ENCODE assay signal across 8 mouse cellular contexts in genomic region chr16:38653390-38653871, GRCm38 (mm10). TPM values are rescaled to one million over a fixed set of nuclear protein-coding genes. Genes with fewer than 3 reads are reported as not detected.
DNase-seq lines count a peak whose midpoint lies in the region; ATAC-seq and TF ChIP-seq lines count a peak whose summit lies in the region.

No protein-coding gene starts in this region.

- H3K4me2 ChIP-seq in midbrain, embryonic 16.5 days (ENCODE audit: low read length): no peak overlapping the region

- 35% methylated on average over 10 of the region's 10 CpGs for WGBS in cerebellum, adult 2 months
- WGBS in heart, embryonic 10.5 days: 4% methylated on average over 10 of the region's 10 CpGs
- 50% methylated on average over 10 of the region's 10 CpGs for WGBS in midbrain, embryonic 16.5 days

- TF ChIP-seq RAD21 in MEL (IDR thresholded peaks at IDR 0.05; ENCODE audit: low read depth, low read length): no peak

- no peaks in the 10 kb centered on the region for H3K9me3 ChIP-seq in MEL (replicated peaks; ENCODE audit: insufficient read depth, low read length)
- H3K9me3 ChIP-seq in heart, embryonic 10.5 days: no peaks in the 10 kb centered on the region
- no peaks in the 10 kb centered on the region for H3K9me3 ChIP-seq in midbrain, embryonic 16.5 days (replicated peaks; ENCODE audit: control insufficient read depth, low read length, poor library complexity, severe bottlenecking)

- H3K27me3 ChIP-seq in cerebellum, adult 2 months (ENCODE audit: control insufficient read depth, insufficient read depth, low read length): no peaks in the 10 kb centered on the region
- no peaks in the 10 kb centered on the region; a peak in 2 of 4 replicates for H3K27me3 ChIP-seq in MEL (ENCODE audit: control insufficient read depth in 1 of 2, insufficient read depth in 2 of 2, low read length in 2 of 2)
- no peaks in the 10 kb centered on the region for H3K27me3 ChIP-seq in heart, embryonic 10.5 days (ENCODE audit: insufficient read depth, poor library complexity, severe bottlenecking)
- no peaks in the 10 kb centered on the region for H3K27me3 ChIP-seq in midbrain, embryonic 16.5 days (ENCODE audit: control insufficient read depth, insufficient read depth, low read depth, low read length)

- H3K27ac ChIP-seq in cerebellum, adult 2 months (ENCODE audit: insufficient read depth, low read length): 0 out of 2 replicates have a peak overlapping the region, but pooled peaks have one; percentile 27
- H3K27ac ChIP-seq in MEL (ENCODE audit: control insufficient read depth, low read depth, low read length): no peak overlapping the region
- H3K27ac ChIP-seq in heart, embryonic 10.5 days: peak overlapping the region; percentile 84
- 0 out of 2 replicates have a peak overlapping the region, but pooled peaks have one; percentile 17 for H3K27ac ChIP-seq in midbrain, embryonic 16.5 days (ENCODE audit: low read length)

- H3K9ac ChIP-seq in MEL (ENCODE audit: control insufficient read depth, low read depth, low read length, poor library complexity, severe bottlenecking): no peak overlapping the region
- H3K9ac ChIP-seq in midbrain, embryonic 16.5 days (ENCODE audit: low read depth, low read length): no peak overlapping the region

- H3K79me2 ChIP-seq in MEL (ENCODE audit: control insufficient read depth, insufficient read depth, low read length, poor library complexity): no peaks in the 10 kb centered on the region

- DNase-seq in cerebellum, adult 2 months: no peak
- no peak for DNase-seq in cerebellum, adult 11 months
- peak; percentile 59 for DNase-seq in MEL (ENCODE audit: low read depth, low spot score)
- peak; percentile 85 for DNase-seq in heart, embryonic 10.5 days (ENCODE audit: low spot score)
- DNase-seq in kidney, postnatal 4 days: peak; percentile 26 to 41
- DNase-seq in layer of hippocampus, adult 9-11 months: no peak
- no peak for DNase-seq in cerebellum, postnatal 4 days (ENCODE audit: low spot score in 2 of 2)

- peak; percentile 29 to 64; a peak in 3 of 4 replicates for TF ChIP-seq EP300 in MEL (IDR thresholded peaks at IDR 0.05; ENCODE audit: low read depth in 1 of 2, low read length in 2 of 2)

- H3K4me1 ChIP-seq in cerebellum, adult 2 months (ENCODE audit: control insufficient read depth, insufficient read depth, low read length): no peaks in the 10 kb centered on the region
- peaks cover 0 to 4% of the 10 kb centered on the region in 2 experiments; a peak in 1 of 4 replicates for H3K4me1 ChIP-seq in MEL (ENCODE audit: control insufficient read depth in 1 of 2, insufficient read depth in 2 of 2, low read length in 2 of 2)
- peaks cover 70% of the 10 kb centered on the region for H3K4me1 ChIP-seq in heart, embryonic 10.5 days
- peaks cover 3% of the 10 kb centered on the region; the same call in 1 of the 2 replicates for H3K4me1 ChIP-seq in midbrain, embryonic 16.5 days (ENCODE audit: control insufficient read depth, insufficient read depth, low read length)

- H3K4me3 ChIP-seq in cerebellum, adult 2 months (replicated peaks; ENCODE audit: insufficient read depth, low read depth, low read length): no peak overlapping the region
- no peak overlapping the region for H3K4me3 ChIP-seq in MEL (ENCODE audit: control insufficient read depth in 1 of 2, insufficient read depth in 1 of 2, low read depth in 2 of 2, low read length in 2 of 2)
- H3K4me3 ChIP-seq in heart, embryonic 10.5 days: peak overlapping the region; percentile 42
- no peak overlapping the region for H3K4me3 ChIP-seq in midbrain, embryonic 16.5 days (ENCODE audit: low read depth, low read length)

- no peak for TF ChIP-seq POLR2A in cerebellum, adult 2 months (IDR thresholded peaks at IDR 0.05; ENCODE audit: borderline replicate concordance, insufficient read depth, low read length)
- TF ChIP-seq POLR2A in MEL (IDR thresholded peaks at IDR 0.05; ENCODE audit: control insufficient read depth in 1 of 2, insufficient read depth in 1 of 2, low read depth in 1 of 2, low read length in 2 of 2, poor library complexity in 1 of 2): no peak

- no peaks in the 10 kb centered on the region for H3K36me3 ChIP-seq in MEL (ENCODE audit: control insufficient read depth in 1 of 2, insufficient read depth in 2 of 2, low read length in 2 of 2)
- H3K36me3 ChIP-seq in heart, embryonic 10.5 days: no peaks in the 10 kb centered on the region
- no peaks in the 10 kb centered on the region for H3K36me3 ChIP-seq in midbrain, embryonic 16.5 days (ENCODE audit: control insufficient read depth, insufficient read depth, low read length)

- no peak for ATAC-seq in midbrain, embryonic 16.5 days

- no peak for TF ChIP-seq CTCF in cerebellum, adult 2 months (IDR thresholded peaks at IDR 0.05; ENCODE audit: borderline replicate concordance, insufficient read depth, low read depth, low read length)
- no peak for TF ChIP-seq CTCF in MEL (IDR thresholded peaks at IDR 0.05 in 2 of 3, conservative IDR thresholded peaks at IDR 0.05 in 1 of 3; ENCODE audit: control insufficient read depth in 1 of 3, insufficient read depth in 1 of 3, low read depth in 2 of 3, low read length in 3 of 3, poor library complexity in 1 of 3, severe bottlenecking in 1 of 3)

TF ChIP-seq in MEL, 35 proteins besides CTCF, POLR2A, EP300 and RAD21:
- TF ChIP-seq GATA1 (IDR thresholded peaks at IDR 0.05; ENCODE audit: low read depth, low read length) (0 out of 2 replicates have a peak, but pooled peaks have one; percentile 30), BHLHE40 (IDR thresholded peaks at IDR 0.05; ENCODE audit: borderline replicate concordance, low read depth, low read length) (peak; percentile 36; the same call in 1 of the 2 replicates), CHD1 (IDR thresholded peaks at IDR 0.05; ENCODE audit: low read depth, low read length) (no peak), SMC3 (IDR thresholded peaks at IDR 0.05; ENCODE audit: low read depth, low read length) (no peak), TAL1 (IDR thresholded peaks at IDR 0.05; ENCODE audit: low read length) (0 out of 2 replicates have a peak, but pooled peaks have one; percentile 2), HCFC1 (IDR thresholded peaks at IDR 0.05; ENCODE audit: low read depth, low read length) (no peak), RCOR1 (IDR thresholded peaks at IDR 0.05; ENCODE audit: low read depth, low read length) (peak; percentile 86; the same call in 1 of the 2 replicates), TCF12 (IDR thresholded peaks at IDR 0.05; ENCODE audit: low read depth, low read length) (peak; percentile 34; the same call in 1 of the 2 replicates), MYB (IDR thresholded peaks at IDR 0.05; ENCODE audit: low read depth, low read length) (no peak)

RNA-seq across cellular contexts. Expression of gene Arhgap31, which starts 59.6 kb away (rescaled TPM):
- 17.3 and 17.8 TPM in 2 replicates for polyA plus RNA-seq in cerebellum, adult 2 months (2012; rRNA removed)
- total RNA-seq in MEL (2012; rRNA removed): 0.03 and 0.04 TPM in 2 replicates
- under 1 TPM in 1 of 2 experiments, not detected in 1; 0.01 TPM for polyA plus RNA-seq in MEL (2012; ENCODE audit: insufficient read depth in 1 of 2, insufficient read length in 2 of 2, low read depth in 1 of 2, low replicate concordance in 2 of 2, missing spikeins in 1 of 2)
- 27.7 and 37.4 TPM in 2 replicates for polyA plus RNA-seq in heart, embryonic 10.5 days (2016; fragmentation: Nextera tagmentation; extraction: Ambion mirVana)
- 3.7 and 4.1 TPM in 2 replicates for polyA plus RNA-seq in midbrain, embryonic 16.5 days (2015; fragmentation: Nextera tagmentation; extraction: Ambion mirVana)

Comparison
In these comparisons a context has a peak if more than half of its experiments do, and no peak if none do; other contexts are left out.
1. DNase-seq: peak in MEL (single experiment), heart, embryonic 10.5 days (single experiment) and kidney, postnatal 4 days (2 of 2); none in cerebellum, adult 2 months (0 of 2), cerebellum, adult 11 months (single experiment), layer of hippocampus, adult 9-11 months (single experiment) and cerebellum, postnatal 4 days (0 of 2).